Mouse (Mus musculus): Measurements from ENCODE around the gene Hist1h2ac. TPM values are rescaled to one million over a fixed set of nuclear protein-coding genes. Genes with fewer than 3 reads are reported as not detected.

The Hist1h2ac gene
- 0.24 TPM for polyA plus RNA-seq (2017; shearing (Covaris generic))

GRCm38 (mm10) chr13:23683755-23684281, at the start of gene Hist1h2ac, which contains the start of gene Hist1h2bc:
Gene Hist1h2ac, minus strand, starts transcription at chr13:23683948.
Gene Hist1h2bc, plus strand, starts transcription at chr13:23684199.

DNA sequence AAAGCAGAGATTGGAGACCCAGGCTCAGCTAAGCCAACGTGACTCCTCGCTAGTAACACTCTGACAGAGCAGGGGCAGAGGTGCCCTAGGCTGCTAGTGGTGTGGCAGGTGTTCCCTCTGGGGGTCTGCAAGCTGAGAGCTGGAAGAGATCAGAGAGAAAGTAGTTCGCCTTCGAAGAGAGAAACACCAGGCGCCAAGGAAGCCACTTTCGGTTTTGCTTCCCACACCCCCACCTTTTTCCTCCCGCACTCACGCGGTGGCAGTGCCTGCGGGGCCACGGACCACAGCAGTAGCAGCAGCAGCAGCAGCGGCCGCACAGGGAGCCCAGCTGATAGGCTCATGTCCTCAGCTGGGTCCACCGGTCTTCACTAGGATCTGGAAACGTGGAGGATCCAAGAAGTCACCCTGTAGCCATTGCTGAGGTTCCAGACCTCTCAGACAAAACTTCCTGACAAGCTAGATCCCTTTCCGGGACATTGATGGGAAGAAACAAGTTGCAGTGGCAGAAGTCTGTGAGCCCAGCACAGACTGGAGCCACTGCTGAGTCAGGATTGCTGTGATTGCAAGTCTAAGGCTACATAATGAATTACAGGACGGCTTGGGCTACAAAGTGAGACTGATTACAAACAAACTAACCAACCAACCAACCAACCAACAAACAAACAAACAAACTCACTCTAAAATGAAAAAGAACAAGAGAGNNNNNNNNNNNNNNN, 26.8 kb upstream of the Hist1h2ac start, which contains the start of gene Hfe:
Hfe (minus strand) TSS at position 481 of the 716 bp plus-strand sequence.

DNA sequence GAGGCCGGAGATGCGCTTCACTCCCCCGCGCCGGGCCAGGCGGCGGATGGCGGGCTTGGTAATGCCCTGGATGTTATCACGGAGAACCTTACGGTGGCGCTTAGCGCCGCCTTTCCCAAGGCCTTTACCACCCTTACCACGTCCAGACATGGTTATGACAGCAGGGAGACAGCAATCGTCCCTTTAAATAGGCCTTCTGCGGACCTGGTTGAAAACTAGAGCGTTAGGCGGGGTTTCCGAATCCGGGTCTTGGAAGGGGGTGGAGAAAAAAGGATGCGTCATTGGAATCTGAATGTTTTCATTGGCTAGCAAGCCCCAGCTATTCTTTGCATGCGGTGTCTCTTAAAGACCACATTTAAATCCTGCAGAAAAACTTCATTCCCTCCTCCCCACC, 14.5 kb upstream of the Hist1h2ac start, which contains the start of gene Hist1h4c:
Hist1h4c (minus strand) TSS at position 155 of the 394 bp plus-strand sequence.

DNA sequence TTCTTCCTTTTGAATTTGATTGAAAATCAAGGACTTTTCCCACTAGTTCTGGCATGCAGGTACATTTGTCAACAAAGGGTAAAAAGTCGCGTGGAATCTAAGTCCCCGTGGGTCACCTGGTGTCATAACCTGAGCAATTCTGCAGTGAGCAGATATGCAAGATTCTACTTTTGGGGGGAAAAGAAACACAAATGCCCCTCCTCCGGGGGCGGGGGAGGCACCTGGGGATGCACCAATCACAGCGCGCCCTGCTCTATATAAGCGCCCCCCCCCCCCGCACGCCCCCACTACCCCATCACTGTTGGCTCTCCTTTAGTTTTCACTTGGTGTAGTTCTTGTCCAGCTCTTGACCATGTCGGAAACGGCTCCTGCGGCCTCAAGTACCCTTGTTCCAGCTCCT, 11.8 kb upstream of the Hist1h2ac start, which contains the start of gene Hist1h1t:
Hist1h1t (plus strand) TSS at position 301 of the 400 bp plus-strand sequence.

Other genes with a start within 250 kb of the Hist1h2ac start
- not detected for gene Btn1a1, start 218.0 kb downstream of the Hist1h2ac start, polyA plus RNA-seq (2017; shearing (Covaris generic))
- gene Btn2a2, start 195.1 kb downstream of the Hist1h2ac start, polyA plus RNA-seq (2017; shearing (Covaris generic)): not detected
- 3.7 TPM for gene Hist1h4h, start 152.9 kb downstream of the Hist1h2ac start, polyA plus RNA-seq (2017; shearing (Covaris generic))
- not detected for gene Hist1h2af, start 150.0 kb downstream of the Hist1h2ac start, polyA plus RNA-seq (2017; shearing (Covaris generic))
- gene Hist1h3g, start 148.5 kb downstream of the Hist1h2ac start, polyA plus RNA-seq (2017; shearing (Covaris generic)): 0.77 TPM
- gene Hist1h2bh, start 140.6 kb downstream of the Hist1h2ac start, polyA plus RNA-seq (2017; shearing (Covaris generic)): not detected
- not detected for gene Hist1h3f, start 139.9 kb downstream of the Hist1h2ac start, polyA plus RNA-seq (2017; shearing (Covaris generic))
- 0.90 TPM for gene Hist1h4f, start 132.3 kb downstream of the Hist1h2ac start, polyA plus RNA-seq (2017; shearing (Covaris generic))
- 0.50 TPM for gene Hist1h1d, start 130.7 kb downstream of the Hist1h2ac start, polyA plus RNA-seq (2017; shearing (Covaris generic))
- gene Hist1h3e, start 121.6 kb downstream of the Hist1h2ac start, polyA plus RNA-seq (2017; shearing (Covaris generic)): 1.3 TPM
- 6.5 TPM for gene Hist1h2ae, start 112.7 kb downstream of the Hist1h2ac start, polyA plus RNA-seq (2017; shearing (Covaris generic))
- gene Hist1h2bg, start 112.6 kb downstream of the Hist1h2ac start, polyA plus RNA-seq (2017; shearing (Covaris generic)): 6.1 TPM
- 1.1 TPM for gene Hist1h2bf, start 109.8 kb downstream of the Hist1h2ac start, polyA plus RNA-seq (2017; shearing (Covaris generic))
- not detected for gene Hist1h2ad, start 109.6 kb downstream of the Hist1h2ac start, polyA plus RNA-seq (2017; shearing (Covaris generic))
- not detected for gene Hist1h3d, start 108.2 kb downstream of the Hist1h2ac start, polyA plus RNA-seq (2017; shearing (Covaris generic))
- gene Hist1h4d, start 102.3 kb downstream of the Hist1h2ac start, polyA plus RNA-seq (2017; shearing (Covaris generic)): 40.6 TPM
- gene Hist1h2be, start 62.8 kb downstream of the Hist1h2ac start, polyA plus RNA-seq (2017; shearing (Covaris generic)): 5.0 TPM
- gene Hist1h1e, start 61.4 kb downstream of the Hist1h2ac start, polyA plus RNA-seq (2017; shearing (Covaris generic)): 15.3 TPM
- 13.7 TPM for gene Hist1h2bc, start 251 bp upstream of the Hist1h2ac start, polyA plus RNA-seq (2017; shearing (Covaris generic))
- not detected for gene Hist1h1t, start 11.9 kb upstream of the Hist1h2ac start, polyA plus RNA-seq (2017; shearing (Covaris generic))
- 4.1 TPM for gene Hist1h4c, start 14.5 kb upstream of the Hist1h2ac start, polyA plus RNA-seq (2017; shearing (Covaris generic))
- 0.76 TPM for gene Hfe, start 26.9 kb upstream of the Hist1h2ac start, polyA plus RNA-seq (2017; shearing (Covaris generic))
- 15.9 TPM for gene Hist1h1c, start 54.9 kb upstream of the Hist1h2ac start, polyA plus RNA-seq (2017; shearing (Covaris generic))
- gene Hist1h3c, start 61.7 kb upstream of the Hist1h2ac start, polyA plus RNA-seq (2017; shearing (Covaris generic)): not detected
- gene Hist1h2bb, start 62.8 kb upstream of the Hist1h2ac start, polyA plus RNA-seq (2017; shearing (Covaris generic)): 1.2 TPM
- gene Hist1h2ab, start 67.2 kb upstream of the Hist1h2ac start, polyA plus RNA-seq (2017; shearing (Covaris generic)): 2.7 TPM
- not detected for gene Hist1h3b, start 68.3 kb upstream of the Hist1h2ac start, polyA plus RNA-seq (2017; shearing (Covaris generic))
- 18.1 TPM for gene Hist1h4b, start 73.1 kb upstream of the Hist1h2ac start, polyA plus RNA-seq (2017; shearing (Covaris generic))
- gene Hist1h4a, start 77.3 kb upstream of the Hist1h2ac start, polyA plus RNA-seq (2017; shearing (Covaris generic)): not detected
- gene Hist1h3a, start 78.4 kb upstream of the Hist1h2ac start, polyA plus RNA-seq (2017; shearing (Covaris generic)): 2.4 TPM
- gene Hist1h1a, start 79.7 kb upstream of the Hist1h2ac start, polyA plus RNA-seq (2017; shearing (Covaris generic)): 1.8 TPM
- gene Trim38, start 86.0 kb upstream of the Hist1h2ac start, polyA plus RNA-seq (2017; shearing (Covaris generic)): not detected
- not detected for gene Slc17a2, start 123.0 kb upstream of the Hist1h2ac start, polyA plus RNA-seq (2017; shearing (Covaris generic))
- gene Slc17a3, start 155.5 kb upstream of the Hist1h2ac start, polyA plus RNA-seq (2017; shearing (Covaris generic)): not detected
- not detected for gene Slc17a1, start 183.8 kb upstream of the Hist1h2ac start, polyA plus RNA-seq (2017; shearing (Covaris generic))
- not detected for gene Slc17a4, start 231.1 kb upstream of the Hist1h2ac start, polyA plus RNA-seq (2017; shearing (Covaris generic))